Mouse (Mus musculus) adrenal gland, postnatal 25 days (tissue): ENCODE measurements around the gene Olfr1330. TPM values are rescaled to one million over a fixed set of nuclear protein-coding genes. Genes with fewer than 3 reads are reported as not detected.
"Not testable (repeated sequence)": the region's sequence is repeated elsewhere in the genome, so short reads cannot be mapped to it uniquely, and the experiment has no call there.

Source experiments
- DNase-seq: peaks from one replicate; pipeline ENCODE4 v3.0.0; 2021; ENCODE audit warnings: mixed read lengths
- long read RNA-seq: library from polyadenylated mRNA; stranded (forward); transcript quantifications from one replicate; pipeline ENCODE4 v2.0.0, GENCODE M21; 2021
- total RNA-seq: library from RNA; stranded (reverse); gene quantifications from 2 replicates; pipeline ENCODE4 v1.2.3, GENCODE M21; 2021

Gene Olfr1330
- not detected in 2 replicates for total RNA-seq
- long read RNA-seq, result 0 reads

DNA sequence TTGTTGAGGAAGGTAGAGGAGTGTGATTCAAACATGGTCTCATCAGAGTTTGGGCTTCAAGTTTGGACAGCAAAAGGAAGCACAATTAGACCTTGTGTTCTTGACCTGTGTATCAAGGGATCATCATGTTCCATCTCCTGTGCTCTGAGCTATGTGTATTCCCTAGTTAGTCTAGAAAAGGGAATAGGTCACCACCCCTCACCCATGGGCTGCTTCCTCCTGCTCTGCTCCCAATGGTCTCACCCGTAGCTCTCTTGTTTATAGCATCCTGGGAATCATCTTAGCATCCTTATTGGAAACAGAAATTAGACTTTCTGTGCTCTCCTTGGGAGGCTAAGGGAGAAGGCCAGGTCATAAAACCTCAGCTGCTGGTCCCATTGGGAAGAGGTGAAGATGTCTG lies at the start of gene Olfr1330:
Gene Olfr1330 (plus strand): TSS at position 301 of the 400 bp plus-strand sequence.
- no peak for DNase-seq

DNA sequence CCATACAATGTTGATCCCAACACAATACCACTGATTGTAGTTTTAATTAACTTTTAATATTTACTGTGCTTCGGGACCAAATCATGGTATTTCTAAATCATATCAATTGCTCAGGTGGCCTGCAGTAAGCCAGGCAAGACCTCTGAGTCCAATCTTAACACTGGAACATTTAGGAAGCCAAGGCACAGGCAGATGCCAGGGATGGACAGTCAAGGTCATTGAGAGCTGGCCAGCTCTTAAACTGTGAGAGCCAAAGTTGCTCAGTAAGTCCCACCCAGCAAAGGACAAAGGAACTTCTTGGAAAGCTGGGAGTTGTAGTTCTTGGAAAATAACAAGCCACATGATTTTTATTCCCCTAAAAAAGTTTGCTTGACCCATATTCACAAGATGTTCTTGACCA lies 26.6 kb upstream of the Olfr1330 start:
- DNase-seq, result no peak

GRCm38 (mm10) chr4:118862704-118863103 lies 25.7 kb upstream of the Olfr1330 start:
- DNase-seq, result no peak

DNA sequence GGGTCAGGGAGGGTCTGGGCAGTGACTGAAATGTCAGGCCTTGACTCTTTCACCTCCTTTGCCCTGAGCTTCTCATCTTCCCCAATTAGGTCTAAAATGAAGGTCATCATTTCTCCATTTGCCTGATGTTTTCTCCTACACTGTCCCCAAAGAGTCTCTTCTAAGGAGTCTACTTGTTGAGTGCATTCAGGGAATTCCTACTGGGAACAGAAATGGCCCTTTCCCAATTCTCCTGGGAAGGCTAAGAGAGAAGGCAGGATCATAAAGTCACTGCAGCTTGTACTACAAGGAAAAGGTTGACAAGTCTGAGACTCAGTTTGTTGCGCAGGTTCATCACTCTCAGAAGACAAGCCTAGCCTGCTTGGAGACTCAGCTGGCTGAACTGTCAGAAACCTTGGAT lies 24.0 kb upstream of the Olfr1330 start, which contains the start of gene Olfr1331:
Gene Olfr1331 (plus strand): TSS at position 301 of the 400 bp plus-strand sequence.
- no peak for DNase-seq

GRCm38 (mm10) chr4:118867566-118867965 lies 20.8 kb upstream of the Olfr1330 start:
- DNase-seq, result no peak

DNA sequence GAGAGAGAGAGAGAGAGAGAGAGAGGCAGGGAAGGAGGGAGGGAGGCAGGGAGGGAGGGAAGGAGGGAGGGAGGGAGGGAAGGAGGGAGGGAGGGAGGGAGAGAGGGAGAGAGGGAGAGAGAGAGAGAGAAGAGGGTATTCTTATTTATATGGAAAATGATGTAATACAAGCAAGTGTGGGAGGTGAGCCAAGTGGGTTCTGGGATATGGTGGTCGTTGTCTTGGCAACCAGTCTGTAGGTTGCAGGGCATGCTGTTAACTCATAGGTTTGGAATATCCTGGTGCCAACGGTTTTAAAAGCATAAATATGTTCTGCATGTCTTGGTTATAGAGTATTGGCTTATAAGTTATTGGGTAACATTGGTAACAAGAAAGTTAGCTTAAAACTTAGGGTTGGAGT lies 13.6 kb downstream of the Olfr1330 start:
- DNase-seq, result no peak

DNA sequence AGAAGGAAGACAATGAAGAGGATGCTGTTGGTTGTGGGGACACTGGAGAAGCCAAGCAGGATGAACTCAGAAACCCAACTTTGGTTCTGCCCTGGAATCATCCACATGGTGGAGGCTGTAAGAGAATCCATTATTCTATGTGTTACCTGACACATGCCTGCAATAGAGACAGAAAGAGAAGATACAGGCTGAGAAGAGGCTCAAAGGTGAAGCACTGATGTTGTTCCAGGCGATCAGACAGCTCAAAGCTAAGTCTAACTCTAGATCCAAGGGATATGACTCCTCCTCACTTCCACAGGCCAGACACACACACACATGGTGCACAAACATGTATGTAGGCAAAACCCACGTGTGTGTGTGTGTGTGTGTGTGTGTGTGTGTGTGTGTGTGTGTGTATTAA lies 29.0 kb downstream of the Olfr1330 start, which contains the start of gene Olfr1329:
Gene Olfr1329 (minus strand): TSS at position 101 of the 400 bp plus-strand sequence.
- DNase-seq, result not testable (repeated sequence)

- not testable (repeated sequence) for DNase-seq
Measured at GRCm38 (mm10) chr4:118931326-118931725, 42.9 kb downstream of the Olfr1330 start.

- no peak for DNase-seq
Measured at GRCm38 (mm10) chr4:118938512-118938911, 50.1 kb downstream of the Olfr1330 start, which contains the start of gene Olfr1328. TSS of gene Olfr1328 (minus strand) at chr4:118938612.

Other genes starting within 250 kb of the Olfr1330 start
- gene Olfr62, start 229.6 kb upstream of the Olfr1330 start, total RNA-seq, result not detected in 2 replicates
- not detected in 2 replicates for gene Olfr1342, start 195.8 kb upstream of the Olfr1330 start, total RNA-seq
- not detected in 2 replicates for gene Olfr1341, start 185.1 kb upstream of the Olfr1330 start, total RNA-seq
- not detected in 2 replicates for gene Olfr1340, start 168.5 kb upstream of the Olfr1330 start, total RNA-seq
- gene Olfr1339, start 156.4 kb upstream of the Olfr1330 start, total RNA-seq, result not detected in 2 replicates
- not detected in 2 replicates for gene Olfr1338, start 129.9 kb upstream of the Olfr1330 start, total RNA-seq
- not detected in 2 replicates for gene Olfr1337, start 106.0 kb upstream of the Olfr1330 start, total RNA-seq
- gene Olfr1335, start 78.7 kb upstream of the Olfr1330 start, total RNA-seq, result not detected in 2 replicates
- gene Olfr1333, start 52.3 kb upstream of the Olfr1330 start, total RNA-seq, result not detected in 2 replicates
- not detected in 2 replicates for gene Olfr1331, start 23.9 kb upstream of the Olfr1330 start, total RNA-seq
- gene Olfr1329, start 28.9 kb downstream of the Olfr1330 start, total RNA-seq, result not detected in 2 replicates
- gene Olfr1328, start 50.0 kb downstream of the Olfr1330 start, total RNA-seq, result not detected in 2 replicates
- gene Lao1, start 73.0 kb downstream of the Olfr1330 start, total RNA-seq, result not detected in 2 replicates
- gene Slc2a1, start 220.1 kb downstream of the Olfr1330 start, total RNA-seq, result 19.7 and 21.6 TPM in 2 replicates